Mouse (Mus musculus) thymus, postnatal 25 days (tissue): ENCODE data around the gene St5.
A peak's percentile ranks its signal among the peaks of the same experiment; 100 is the strongest.

Experiments
- DNase-seq: peaks from one replicate; pipeline ENCODE4 v3.0.0; 2022

St5 gene

GRCm38 (mm10) chr7:109606994-109607610 is 96.3 kb downstream of the St5 start:
- no peak for DNase-seq

GRCm38 (mm10) chr7:109602562-109602961 is 100.8 kb downstream of the St5 start:
- no peak for DNase-seq

GRCm38 (mm10) chr7:109602022-109602421 is 101.4 kb downstream of the St5 start:
- DNase-seq: no peak

- DNase-seq: no peak
Measured at GRCm38 (mm10) chr7:109600702-109601101, 102.7 kb downstream of the St5 start.

- no peak for DNase-seq
Measured at GRCm38 (mm10) chr7:109599998-109600397, 103.4 kb downstream of the St5 start.

- no peak for DNase-seq
Measured at GRCm38 (mm10) chr7:109594845-109595531, 108.4 kb downstream of the St5 start.

- DNase-seq: no peak
Measured at GRCm38 (mm10) chr7:109593992-109594391, 109.4 kb downstream of the St5 start.

GRCm38 (mm10) chr7:109592184-109592583 is 111.2 kb downstream of the St5 start:
- no peak for DNase-seq

GRCm38 (mm10) chr7:109590576-109590975 is 112.8 kb downstream of the St5 start:
- no peak for DNase-seq

GRCm38 (mm10) chr7:109588990-109589389 is 114.4 kb downstream of the St5 start:
- no peak for DNase-seq

- DNase-seq: peak; percentile 3
Measured at GRCm38 (mm10) chr7:109588145-109588544, 115.3 kb downstream of the St5 start.

- DNase-seq: no peak
Measured at GRCm38 (mm10) chr7:109584467-109584866, 118.9 kb downstream of the St5 start.

GRCm38 (mm10) chr7:109580489-109580888 is 122.9 kb downstream of the St5 start:
- DNase-seq: no peak

GRCm38 (mm10) chr7:109579585-109580307 is 123.7 kb downstream of the St5 start:
- DNase-seq: no peak

- no peak for DNase-seq
Measured at GRCm38 (mm10) chr7:109578880-109579584, 124.4 kb downstream of the St5 start.

- DNase-seq: no peak
Measured at GRCm38 (mm10) chr7:109576321-109577314, 126.8 kb downstream of the St5 start.

- no peak for DNase-seq
Measured at GRCm38 (mm10) chr7:109574166-109574565, 129.2 kb downstream of the St5 start.

- DNase-seq: no peak
Measured at GRCm38 (mm10) chr7:109568391-109568892, 135.0 kb downstream of the St5 start.

- DNase-seq: no peak
Measured at GRCm38 (mm10) chr7:109566841-109567768, 136.3 kb downstream of the St5 start.

- DNase-seq: no peak
Measured at GRCm38 (mm10) chr7:109566327-109566726, 137.1 kb downstream of the St5 start.
